Mouse (Mus musculus) adrenal gland, adult 8-10 months (tissue): ENCODE data around the gene Kxd1. TPM values are rescaled to one million over a fixed set of nuclear protein-coding genes. Genes with fewer than 3 reads are reported as not detected.
"Not testable (repeated sequence)": the region's sequence is repeated elsewhere in the genome, so short reads cannot be mapped to it uniquely, and the experiment has no call there.

Experiments used
- DNase-seq: peaks from one replicate; pipeline ENCODE4 v3.0.0; 2022
- total RNA-seq, 4 experiments: library from RNA; stranded (reverse); gene quantifications; 2 replicates each; pipeline ENCODE4 v1.2.4; 2022

Kxd1 gene
- total RNA-seq, 4 experiments from 2014 or later = 77.1 to 86.6 (median 80.3) TPM

- DNase-seq = no peak
These were observed 15.4 kb downstream of the Kxd1 start for GRCm38 (mm10) chr8:70512253-70512903.

DNA sequence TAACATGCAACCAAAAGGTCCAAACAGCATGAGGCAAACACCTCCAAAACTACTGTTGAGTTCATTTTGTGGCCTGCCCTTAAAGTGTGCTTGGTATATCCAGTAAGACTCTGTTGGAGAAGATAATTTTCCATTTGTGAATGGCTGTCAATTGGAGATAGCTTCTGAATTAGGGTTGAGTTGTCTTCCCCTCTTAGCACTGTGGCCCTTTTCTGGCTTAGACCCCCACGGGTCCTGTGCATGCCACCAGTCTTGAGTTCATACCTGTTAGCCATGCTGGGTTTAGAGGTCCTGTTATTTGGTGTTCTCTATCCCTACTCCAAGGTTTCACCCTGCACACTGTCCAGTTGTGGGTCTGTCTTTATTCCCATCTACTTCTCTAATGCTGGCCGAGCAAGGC lies 16.0 kb downstream of the Kxd1 start:
- DNase-seq = no peak

DNA sequence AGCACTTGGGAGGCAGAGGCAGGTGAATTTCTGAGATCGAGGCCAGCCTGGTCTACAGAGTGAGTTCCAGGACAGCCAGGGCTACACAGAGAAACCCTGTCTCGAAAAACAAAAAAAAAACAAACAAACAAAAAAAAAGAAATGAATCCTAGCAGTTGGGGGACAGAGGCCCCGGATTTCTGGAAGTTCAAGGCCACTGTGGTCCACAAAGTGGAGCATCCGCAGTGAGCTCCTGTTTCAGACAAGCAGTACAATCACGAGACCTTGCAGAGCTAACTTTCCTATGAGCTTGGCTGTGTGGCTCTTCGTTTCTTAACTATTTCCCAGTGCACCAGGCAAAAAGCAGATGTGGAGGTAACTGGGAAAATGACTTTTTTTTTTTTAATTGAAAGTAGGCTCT lies 16.6 kb downstream of the Kxd1 start:
- DNase-seq = not testable (repeated sequence)

GRCm38 (mm10) chr8:70510228-70510915 lies 17.4 kb downstream of the Kxd1 start, which contains the start of gene Uba52:
Gene Uba52 (minus strand): TSS chr8:70510801.
- DNase-seq = peak; percentile 97

GRCm38 (mm10) chr8:70509281-70509952 lies 18.3 kb downstream of the Kxd1 start:
- DNase-seq = no peak

DNA sequence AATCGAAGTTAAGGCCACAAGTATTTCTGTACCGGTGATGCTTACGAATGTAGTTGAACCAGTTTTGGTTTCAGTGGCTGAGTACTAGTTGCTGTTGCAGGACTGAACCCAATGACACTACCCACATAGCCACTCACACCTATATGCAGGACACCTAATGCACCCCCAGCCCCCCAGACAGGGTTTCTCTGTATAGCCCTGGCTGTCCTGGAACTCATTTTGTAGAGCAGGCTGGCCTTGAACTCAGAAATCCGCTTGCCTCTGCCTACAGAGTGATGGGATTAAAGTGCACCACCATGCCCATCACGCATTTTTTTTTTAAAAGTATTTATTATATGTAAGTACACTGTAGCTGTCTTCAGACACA lies 20.7 kb downstream of the Kxd1 start:
- no peak for DNase-seq

DNA sequence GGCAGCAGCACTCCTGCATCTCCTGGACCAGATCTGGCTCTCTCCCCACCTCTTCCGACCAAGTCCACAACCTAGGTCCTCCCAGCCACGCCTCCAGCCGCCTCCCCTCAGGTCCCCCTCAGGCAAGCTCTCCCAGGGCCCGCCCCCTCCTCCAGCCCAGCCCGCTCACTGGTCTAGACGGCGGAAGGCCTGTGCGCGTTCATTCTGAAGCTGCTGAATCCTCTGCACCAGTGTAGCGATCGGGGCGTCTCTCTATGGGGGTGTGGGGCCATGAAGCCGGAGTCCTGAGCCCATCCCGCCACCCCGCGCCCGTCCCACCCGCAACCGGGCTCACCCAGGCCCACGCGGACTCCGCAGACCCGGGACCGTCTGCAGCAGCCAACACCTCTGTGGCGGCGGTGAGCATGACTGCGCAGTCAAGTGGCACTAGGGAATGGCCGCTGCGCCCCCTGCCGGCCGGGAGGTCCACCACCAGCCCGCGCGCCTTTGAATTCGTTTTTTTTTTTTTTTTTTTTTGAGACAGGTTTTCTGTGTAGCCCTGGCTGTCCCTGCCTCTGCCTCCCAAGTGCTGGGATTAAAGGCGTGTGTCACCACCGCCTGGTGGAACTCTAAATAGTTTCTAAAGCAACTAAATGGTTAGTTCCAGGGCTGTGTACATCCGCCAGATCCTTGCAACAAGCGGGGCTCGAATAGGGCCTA lies 21.3 kb downstream of the Kxd1 start, which contains the start of gene Rex1bd:
Rex1bd (minus strand) TSS at position 425 of the 699 bp plus-strand sequence.
- DNase-seq = peak; percentile 91

- no peak for DNase-seq
These were observed 21.9 kb downstream of the Kxd1 start for GRCm38 (mm10) chr8:70505698-70506327.

GRCm38 (mm10) chr8:70504851-70505250 lies 22.9 kb downstream of the Kxd1 start:
- DNase-seq = no peak

DNA sequence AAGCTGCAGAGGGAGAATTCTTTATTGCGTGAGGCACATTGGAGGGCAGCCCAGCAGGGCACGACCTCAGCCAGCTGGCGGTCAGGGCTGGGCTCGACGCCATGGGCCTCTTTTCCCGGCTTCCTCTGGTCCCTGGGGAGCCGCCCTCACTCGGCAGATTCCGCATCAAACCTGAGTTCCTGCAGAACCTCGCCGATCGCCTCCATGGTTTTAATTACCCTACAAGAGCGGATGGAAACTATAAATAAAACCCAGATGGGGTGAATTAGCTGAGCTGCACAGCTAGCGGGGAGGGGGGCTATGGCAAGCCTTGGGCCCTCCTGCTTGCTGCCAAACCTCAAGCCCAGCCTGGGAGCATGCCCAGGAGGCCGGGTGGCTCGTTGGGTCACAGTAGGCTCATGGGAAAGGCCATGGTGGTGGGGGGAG lies 23.5 kb downstream of the Kxd1 start:
- no peak for DNase-seq

DNA sequence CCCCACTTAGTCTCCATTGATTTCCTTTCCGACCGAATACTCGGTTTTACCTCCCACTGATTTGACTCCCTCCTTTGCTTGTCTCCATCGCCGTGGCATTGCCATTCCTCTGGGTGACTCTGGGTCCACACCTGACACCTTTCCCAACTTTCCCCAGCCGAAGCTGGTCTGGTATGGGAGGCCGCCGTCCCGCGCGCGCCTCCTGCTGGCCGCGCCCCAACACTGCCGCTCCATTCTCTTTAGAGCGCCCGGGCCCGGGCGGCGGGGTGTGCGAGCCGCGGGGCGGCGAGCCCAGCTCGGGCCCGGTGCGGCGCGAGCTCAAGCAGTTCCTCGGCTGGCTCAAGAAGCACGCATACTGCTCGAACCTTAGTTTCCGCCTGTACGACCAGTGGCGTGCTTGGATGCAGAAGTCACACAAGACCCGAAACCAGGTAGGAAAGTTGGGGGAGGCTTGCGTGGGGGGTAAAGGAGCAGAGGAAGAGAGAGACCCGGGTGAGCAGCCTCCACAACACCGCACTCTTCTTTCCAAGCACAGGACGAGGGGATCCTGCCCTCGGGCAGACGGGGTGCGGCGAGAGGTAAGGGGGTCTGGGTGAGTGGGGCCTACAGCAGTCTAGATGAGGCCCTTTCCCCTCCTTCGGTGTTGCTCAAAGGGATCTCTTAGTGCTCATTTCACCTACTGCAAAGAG lies 24.6 kb downstream of the Kxd1 start:
- DNase-seq = no peak

GRCm38 (mm10) chr8:70502540-70502939 lies 25.2 kb downstream of the Kxd1 start:
- no peak for DNase-seq

DNA sequence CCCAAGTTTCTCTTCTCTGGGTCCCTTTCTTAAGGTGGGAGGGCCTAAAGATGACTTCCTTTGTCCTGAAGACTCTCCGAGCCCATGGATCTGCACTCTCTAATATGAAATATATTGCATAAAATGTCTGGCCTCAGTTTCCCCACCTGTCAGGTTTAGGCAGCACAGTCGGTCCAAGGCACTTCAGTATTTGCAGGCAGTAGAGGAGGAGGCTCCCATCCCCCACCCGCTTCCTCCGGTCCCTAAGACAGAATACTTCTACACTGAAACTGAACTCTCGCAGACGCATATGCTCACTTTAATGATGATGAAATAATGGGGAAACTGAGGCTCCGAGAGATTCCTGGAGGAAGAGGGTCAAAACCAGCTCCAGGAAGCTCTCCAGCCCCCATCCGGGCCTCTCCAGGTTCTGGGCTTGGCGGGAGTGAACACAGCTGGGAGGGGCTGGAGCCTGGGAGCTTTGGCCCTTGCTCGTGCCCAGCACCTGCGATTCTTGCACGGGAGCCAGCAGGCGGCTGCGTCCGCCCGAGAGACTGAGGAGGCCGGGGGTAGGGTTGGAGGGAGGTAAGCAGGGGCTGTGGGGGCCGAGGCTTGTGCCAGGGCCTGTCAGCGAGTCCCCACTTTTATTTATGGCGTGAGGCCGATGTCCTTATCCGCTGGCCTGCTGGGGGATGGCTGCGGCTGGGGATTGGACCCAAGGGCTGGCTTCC lies 25.8 kb downstream of the Kxd1 start:
- no peak for DNase-seq

DNA sequence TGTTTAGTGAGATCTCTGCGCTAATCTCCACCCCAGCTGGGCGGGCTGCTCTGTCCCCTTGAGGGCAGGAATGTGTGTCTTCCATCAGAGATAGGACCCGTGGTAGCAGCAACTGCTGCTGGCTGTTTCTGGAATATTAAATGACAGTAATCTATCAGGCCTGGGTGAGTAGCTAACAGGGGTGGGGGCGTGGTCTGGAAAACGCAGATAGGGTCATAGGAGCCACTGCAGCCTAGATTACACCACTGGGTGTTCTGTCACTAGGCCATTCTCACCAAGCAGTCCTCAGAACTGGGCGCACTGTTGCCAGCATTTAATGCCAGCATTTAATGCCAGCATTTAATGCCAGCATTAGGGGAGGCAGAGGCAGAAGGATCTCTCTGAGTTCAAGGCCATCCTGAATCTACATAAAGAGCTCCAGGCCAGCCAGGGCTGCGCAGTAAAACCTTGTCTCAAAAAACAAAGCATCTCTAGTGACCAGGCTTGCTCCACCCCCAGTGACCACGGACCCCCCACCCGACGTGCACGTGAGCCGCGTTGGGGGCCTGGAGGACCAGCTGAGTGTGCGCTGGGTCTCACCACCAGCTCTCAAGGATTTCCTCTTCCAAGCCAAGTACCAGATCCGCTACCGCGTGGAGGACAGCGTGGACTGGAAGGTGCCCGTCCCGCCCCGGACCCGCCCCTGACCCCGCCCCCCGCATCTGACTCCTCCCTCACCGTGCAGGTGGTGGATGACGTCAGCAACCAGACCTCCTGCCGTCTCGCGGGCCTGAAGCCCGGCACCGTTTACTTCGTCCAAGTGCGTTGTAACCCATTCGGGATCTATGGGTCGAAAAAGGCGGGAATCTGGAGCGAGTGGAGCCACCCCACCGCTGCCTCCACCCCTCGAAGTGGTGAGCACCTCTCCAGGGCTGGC lies 27.1 kb downstream of the Kxd1 start:
- DNase-seq = no peak

- no peak for DNase-seq
These were observed 32.0 kb downstream of the Kxd1 start for GRCm38 (mm10) chr8:70495771-70496062.

DNA sequence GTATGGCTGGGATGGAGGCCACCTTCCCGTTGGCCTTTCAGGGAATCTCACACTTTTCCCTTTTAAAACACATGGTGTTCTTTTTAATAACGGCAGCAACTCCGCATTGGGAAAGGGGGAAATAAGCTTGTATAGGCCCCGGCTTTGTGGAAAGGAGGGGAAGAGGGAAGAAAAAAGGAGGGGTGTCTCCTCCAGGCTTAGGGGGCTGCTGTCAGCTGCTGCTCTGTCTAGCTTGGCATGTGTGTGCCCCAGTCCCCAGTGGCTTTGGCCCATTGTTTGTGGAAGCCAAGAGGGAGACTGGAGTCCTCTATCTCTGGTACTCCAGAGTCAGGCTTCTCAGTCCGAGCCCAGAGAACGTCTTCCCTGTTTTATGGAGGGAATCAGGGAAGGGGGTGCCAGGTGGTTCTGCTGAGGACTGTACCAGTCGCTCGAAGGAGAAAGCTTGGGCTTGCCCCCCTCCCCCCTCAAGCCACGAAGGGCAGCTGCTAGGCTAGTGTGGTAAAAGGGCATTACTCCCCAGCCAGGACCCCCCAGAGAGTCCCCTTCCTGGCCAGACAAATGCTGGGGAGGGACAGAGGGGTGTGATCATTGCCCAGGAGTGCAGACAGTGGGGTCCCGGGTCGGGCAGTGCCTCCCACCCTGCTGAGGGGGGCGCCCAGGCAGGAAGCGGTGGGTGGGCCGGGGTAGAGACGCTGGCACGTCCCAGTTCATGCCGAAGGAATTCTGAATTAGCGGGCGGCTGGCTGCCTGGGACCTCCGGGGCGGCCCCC lies 32.6 kb downstream of the Kxd1 start:
- no peak for DNase-seq

DNA sequence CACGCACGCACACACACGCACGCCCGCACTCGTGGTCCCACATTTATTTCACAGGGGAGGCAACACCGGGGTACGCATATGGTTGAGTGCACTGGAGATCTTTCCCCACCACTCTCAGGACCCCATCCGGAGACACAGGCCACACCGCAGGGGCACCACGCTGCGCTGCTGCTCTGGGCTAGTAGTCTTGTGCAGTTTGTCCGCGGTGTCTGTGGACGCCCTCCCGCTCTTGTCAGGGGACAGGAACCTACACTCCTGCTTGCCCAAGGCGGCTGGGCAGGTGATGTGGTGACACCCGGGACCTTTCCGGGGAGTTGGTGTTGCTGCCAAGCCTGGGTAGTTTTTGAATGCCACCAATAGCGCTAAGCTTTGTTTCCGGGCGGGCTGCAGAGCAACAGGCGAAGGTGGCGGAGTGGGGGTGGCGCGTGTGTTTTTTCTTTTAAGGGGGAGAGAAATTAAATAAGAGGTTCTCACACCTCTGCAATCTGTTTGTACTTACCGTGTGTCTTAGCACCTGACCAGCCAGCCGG lies 33.3 kb downstream of the Kxd1 start:
- DNase-seq = no peak

GRCm38 (mm10) chr8:70493692-70494415 lies 33.9 kb downstream of the Kxd1 start:
- DNase-seq = no peak
